Mouse (Mus musculus) liver, adult (tissue): Measurements from ENCODE around the gene Cd1d1.

ENCODE experiments used
- GATA4 ChIP-seq: IDR thresholded peaks from 2 replicates; pipeline ENCODE4 v1.6.1; 2014; ENCODE audit warnings: mild to moderate bottlenecking, low read length; ENCODE audit not compliant: insufficient replicate concordance

Gene Cd1d1

DNA sequence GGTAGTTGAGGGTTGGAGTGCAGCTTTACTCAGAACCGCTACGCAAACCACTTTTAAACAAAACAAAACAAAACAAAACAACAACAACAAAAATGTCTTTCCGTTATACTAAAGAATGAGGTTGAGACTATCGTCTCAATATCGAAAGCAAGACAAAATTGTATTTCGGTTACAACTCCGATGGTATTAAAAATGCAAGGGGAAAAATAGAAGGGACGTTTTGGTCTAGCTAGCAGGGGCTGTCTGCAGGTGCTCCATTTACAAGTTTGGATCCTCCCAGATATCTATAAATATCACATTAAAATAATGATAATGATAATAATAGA is at the start of gene Cd1d1:
Gene Cd1d1, minus strand, starts transcription at position 27 of the 326 bp plus-strand sequence.
- TF ChIP-seq GATA4, result no peak

DNA sequence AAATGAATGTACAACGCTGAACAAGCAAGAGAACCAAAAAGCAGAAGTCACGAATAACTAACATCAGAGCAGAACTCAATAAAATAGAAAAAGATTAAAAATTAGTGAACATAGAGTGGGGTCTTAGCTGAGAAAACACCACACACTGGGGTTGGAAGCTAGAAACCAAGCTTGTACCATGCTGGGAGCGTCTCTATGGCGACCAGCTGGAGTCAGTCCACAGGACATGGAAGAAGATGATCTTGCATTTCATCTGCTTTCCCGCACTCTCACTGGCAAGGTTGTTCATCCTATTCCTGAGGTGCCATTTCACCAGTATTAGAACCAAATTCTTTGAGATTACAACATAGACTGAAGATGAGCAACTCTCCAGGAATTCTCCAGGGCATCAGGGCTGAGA is 48.6 kb upstream of the Cd1d1 start:
- TF ChIP-seq GATA4, result no peak

DNA sequence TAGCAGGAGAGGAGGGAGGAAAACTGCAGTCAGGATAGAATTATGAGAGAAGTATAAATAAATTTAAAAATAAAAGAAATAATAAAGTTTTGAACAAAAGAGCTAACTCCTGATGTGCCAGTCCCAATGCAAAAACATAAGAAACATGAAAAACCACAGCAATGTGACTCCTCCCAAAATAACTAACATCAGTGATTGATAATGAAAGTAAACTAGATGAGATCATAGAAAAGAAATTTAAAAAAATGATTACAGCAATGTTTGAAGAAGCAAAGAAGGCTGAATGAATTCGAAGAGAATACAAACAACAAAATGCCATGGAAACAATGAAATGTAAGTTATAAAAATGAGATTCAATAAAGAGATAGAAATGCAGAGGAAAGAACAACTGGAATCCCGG is 42.5 kb upstream of the Cd1d1 start:
- TF ChIP-seq GATA4, result no peak

DNA sequence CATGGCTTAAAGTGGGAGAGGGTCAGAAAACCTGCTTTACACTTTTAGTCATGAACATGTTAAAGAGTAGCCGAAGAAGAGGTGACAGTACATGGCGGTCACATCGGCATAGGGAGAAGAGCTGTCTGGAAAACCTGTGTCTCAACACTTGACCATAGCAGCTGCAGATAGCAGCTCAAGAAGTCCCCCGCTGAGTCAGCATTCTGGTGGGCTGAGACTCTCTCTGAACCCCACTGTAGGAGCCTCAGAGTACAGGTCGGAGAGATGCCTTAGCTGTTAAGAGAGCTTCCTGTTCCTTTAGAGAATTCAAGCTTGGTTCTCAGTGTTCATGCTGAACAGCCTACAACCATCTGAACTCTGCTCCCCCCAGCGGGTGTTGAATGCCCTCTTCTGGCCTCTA is 39.3 kb upstream of the Cd1d1 start:
- TF ChIP-seq GATA4, result no peak

DNA sequence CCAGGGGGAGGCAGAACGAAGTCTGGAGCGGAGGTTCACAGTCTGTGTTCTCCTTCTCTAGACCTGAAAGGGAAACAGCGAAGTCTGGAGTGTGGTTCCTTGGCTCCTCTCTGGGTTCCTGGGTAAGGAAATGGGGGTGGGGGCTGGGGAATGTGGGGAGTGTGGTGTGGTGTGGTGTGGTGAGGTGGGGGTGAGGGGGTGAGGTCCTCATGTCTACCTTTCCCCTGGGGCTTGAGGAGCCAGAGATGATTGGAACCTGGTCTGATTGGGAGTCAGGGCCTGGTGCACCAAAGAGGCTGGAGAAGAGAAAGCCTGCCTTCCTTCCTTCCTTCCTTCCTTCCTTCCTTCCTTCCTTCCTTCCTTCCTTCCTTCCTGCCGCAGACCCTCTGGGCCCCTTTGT is 34.8 kb upstream of the Cd1d1 start:
- TF ChIP-seq GATA4, result no peak

DNA sequence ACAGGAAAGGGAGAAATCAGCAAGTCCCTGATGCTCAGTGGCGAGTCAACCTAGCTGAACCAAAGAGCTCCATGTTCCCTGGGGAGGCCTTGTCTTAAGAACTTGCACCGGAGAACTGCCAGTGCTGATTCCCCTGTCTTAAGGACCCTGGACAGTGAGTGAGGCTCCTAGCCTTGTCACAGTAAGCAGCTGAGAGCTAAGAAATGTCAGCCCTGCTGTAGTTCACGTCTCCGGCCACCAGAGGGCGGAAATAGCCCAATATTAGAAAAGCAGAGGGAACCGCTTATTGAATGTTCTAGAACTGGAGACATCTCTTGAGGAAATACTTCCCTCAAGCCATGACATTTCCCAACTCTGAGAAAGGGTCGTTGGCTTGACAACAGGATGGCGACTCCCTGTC is 34.1 kb upstream of the Cd1d1 start:
- no peak for TF ChIP-seq GATA4

DNA sequence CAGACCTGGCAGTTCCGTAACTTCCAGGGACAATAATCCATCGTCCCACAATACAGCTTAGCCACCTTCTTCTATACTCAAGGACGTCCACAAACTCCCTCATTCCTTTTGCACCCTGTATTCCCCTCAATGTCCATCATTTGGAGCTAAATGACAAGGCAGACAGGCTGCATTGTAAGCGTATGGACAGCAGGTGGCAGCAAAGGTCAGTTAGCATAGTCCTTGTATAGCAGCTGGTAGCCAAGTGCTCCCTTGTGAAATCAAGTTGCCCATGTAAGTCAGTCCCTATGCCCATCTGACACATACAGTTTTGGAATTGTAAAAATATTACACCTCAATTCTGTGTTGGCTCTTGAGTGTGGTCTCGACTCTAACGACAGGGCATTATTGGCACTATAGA is 31.6 kb upstream of the Cd1d1 start:
- TF ChIP-seq GATA4, result no peak

DNA sequence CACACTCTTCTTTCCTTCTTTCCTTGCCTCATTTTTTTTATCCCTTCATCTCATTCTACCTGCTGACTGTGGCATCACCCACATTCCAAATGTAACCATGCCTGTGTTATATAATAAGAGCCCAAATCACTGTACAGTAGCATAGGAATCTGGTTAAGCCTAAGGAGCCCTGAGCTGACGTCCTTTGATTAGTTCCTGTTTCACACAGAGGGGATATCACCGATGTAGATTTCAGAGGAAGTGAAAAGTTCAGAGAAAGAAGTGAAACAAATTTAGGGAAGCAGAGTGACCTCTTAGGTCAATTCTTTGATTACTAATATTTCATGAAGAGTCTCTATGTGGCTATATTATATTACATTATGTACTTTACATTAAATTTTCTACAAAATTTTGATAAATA is 18.5 kb upstream of the Cd1d1 start:
- TF ChIP-seq GATA4, result no peak

DNA sequence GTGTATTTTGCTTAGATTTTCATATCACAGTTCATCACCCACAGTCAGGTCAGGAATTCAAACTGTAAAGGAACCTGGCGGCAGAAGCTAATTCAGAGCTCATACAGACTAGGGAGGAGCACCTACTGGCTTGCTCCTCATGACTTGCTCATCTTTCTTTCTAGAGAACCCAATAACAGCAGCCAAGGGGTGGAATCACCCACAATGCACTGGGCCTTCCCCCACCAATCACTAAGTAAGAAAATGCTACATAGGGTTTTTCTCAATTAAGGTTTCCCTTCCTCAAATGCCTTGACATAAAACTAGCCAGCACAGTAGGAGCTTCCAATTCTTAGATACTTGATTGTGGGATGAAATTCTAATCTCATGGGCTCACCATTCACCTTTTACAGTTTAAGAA is 17.8 kb upstream of the Cd1d1 start:
- TF ChIP-seq GATA4, result no peak

DNA sequence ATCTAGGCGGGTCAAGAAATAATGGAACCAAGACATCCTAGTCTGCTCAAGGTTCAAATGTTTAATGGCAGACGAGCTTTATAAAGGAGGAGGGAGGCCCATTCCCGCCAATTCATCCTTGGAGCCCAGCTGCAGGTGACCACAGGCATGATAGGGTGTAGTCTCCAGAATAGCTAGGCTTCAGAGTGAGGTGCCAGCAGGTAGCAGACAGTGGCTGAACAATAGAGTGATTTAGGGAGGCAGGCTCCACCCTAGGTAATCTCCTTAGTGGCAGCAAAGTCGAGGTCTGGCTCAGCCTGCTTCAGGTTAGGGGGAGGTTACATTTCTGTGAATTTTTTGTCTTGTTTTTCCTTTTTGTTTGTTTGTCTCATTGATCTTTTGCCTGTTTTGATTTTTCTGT is 16.7 kb upstream of the Cd1d1 start:
- TF ChIP-seq GATA4, result no peak

DNA sequence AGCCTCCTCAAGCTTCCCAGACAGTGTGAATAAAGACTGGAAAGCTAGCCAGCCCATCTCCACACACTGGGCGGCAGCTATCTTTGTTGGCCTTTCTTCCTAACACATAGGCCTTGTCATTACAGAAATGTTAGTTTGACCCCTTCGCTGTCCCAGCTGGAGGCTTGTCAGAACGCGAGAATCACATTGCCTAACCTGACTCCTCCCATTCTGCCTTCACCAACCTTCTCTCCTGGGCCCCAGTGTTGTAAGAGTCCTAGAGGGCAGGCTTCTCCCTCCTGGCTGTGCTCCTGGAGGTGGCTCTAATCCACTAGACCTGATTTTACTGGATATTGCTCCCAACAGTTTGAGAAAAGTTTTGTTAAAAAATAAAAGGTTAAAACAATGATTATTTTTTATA is 1.4 kb upstream of the Cd1d1 start:
- peak; percentile 8; the same call in 1 of the 2 replicates for TF ChIP-seq GATA4

DNA sequence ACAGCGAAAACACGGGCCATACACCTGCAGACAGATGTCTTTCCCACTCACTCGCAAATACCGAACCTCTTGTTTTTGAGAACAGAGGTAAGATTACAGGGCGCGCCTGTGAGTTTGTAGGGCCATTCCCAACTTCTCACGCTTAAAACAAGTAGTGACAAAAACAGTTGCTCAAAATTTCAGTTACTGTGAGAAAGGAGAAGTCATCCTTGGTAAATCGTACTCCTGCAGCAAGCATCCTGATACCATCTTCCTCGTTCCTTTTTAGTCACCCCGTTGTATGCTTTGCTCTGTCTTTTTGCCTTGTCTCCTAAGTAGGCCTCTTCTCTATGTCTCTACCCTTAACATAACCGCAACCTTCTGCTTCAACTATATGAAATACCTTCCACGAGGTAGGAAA is 810 bp upstream of the Cd1d1 start:
- no peak for TF ChIP-seq GATA4

DNA sequence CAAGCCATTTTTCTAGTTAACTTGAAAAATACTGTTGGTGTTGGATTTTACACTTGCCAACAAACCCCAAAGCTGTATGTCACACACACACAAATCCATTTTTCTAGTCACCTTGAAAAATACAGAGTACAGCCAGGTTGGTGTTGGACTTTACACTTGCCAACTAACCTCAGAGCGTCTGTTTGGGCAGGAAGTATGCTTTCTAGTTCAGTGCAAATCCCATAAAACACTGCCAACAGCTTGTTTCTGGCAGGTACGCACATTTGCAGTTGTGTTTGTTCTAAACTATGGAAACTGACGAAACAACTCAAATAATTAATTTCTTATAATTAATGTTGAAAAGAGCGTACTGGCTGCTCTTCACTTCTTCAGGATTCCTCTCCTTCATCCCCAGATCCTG is 3.1 kb downstream of the Cd1d1 start:
- TF ChIP-seq GATA4, result no peak

DNA sequence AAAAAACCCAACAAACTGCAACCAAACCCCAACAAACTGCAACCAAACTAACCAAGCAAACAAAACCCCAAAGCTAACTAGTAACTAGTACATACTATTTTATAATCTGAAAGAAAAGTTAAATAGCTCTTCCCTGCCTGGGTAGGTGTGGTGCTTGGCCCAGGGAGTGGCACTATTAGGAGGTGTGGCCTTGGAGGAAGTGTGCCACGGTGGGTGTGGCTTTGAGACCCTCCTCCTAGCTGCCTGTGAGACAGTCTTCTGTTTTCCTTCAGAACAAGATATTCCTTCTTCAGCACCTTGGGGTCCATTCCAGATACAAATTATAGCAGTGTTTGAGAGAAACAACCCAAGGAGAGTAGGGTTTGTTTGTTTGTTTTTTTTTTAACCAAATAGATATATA is 3.9 kb downstream of the Cd1d1 start:
- no peak for TF ChIP-seq GATA4

DNA sequence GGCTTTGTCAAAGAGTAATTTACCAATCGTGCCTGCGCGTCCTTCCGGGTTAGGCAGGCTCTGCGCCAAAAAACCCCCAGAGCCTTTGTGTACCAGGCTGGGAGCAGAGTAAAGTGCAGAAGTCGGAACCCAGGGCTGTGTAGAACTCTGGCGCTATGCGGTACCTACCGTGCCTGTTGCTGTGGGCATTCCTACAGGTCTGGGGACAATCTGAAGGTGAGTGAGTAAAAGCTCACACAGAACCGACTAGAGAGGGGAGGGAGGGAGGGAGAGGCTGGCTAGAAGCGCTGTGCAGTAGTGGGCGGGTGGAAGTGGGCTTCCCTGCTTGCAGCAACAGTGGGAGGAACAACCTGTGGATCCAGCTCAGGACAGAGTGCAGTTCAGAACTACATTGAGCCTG is 12.8 kb downstream of the Cd1d1 start:
- TF ChIP-seq GATA4, result no peak

DNA sequence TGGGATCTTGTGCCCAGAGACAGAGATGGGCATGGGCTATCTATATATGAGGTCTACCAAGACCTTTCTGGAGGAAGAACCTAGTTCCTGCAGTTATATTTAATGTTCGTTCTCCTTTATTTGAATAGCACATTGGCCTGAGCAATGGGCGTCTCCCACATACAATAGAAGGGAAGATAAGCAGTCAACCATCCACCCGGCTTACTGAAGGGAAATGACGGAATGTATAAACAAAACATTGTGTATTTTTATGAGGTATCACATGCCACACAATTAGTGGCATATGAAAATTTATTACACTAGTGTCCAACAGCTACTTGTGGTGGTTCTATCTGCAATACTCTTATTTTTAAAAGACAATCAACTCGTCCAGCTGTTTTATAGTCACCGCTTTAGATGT is 15.9 kb downstream of the Cd1d1 start:
- TF ChIP-seq GATA4, result no peak

DNA sequence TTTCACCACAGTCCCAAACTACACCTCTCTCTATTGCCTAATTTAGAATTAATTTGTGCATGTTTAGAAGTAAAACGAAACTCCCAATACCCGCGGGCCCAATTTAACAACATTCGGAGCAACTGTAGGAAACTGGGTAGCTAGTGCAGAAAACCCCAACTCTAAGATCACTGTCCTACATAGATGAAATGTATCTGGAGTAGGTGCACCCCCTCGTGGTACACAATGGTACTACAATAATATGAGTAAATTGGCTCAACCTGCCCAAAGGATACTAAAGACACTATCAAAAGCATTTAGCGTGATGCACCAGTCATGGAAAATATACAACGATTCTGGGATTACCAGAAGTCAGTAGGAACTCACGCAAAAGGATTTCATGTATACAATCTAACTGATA is 22.7 kb downstream of the Cd1d1 start:
- TF ChIP-seq GATA4, result no peak

DNA sequence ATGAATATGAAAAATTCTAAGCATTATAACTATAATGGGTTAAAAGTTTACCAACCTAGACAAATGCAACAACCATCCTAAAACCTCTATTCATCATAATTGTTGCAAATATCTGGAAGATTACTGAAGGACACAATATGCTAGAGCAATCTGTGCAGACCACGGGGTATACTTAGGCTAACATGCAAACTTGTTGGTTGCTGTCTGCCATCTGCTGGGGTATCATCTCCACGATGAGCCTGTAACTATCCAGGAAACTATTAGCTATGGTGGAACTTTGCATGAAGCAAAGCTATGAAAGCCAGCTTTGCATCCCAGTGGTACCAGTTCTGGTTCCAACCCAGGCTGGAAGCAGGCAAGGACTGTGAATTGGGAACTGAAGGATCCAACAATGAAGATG is 24.1 kb downstream of the Cd1d1 start:
- TF ChIP-seq GATA4, result no peak

DNA sequence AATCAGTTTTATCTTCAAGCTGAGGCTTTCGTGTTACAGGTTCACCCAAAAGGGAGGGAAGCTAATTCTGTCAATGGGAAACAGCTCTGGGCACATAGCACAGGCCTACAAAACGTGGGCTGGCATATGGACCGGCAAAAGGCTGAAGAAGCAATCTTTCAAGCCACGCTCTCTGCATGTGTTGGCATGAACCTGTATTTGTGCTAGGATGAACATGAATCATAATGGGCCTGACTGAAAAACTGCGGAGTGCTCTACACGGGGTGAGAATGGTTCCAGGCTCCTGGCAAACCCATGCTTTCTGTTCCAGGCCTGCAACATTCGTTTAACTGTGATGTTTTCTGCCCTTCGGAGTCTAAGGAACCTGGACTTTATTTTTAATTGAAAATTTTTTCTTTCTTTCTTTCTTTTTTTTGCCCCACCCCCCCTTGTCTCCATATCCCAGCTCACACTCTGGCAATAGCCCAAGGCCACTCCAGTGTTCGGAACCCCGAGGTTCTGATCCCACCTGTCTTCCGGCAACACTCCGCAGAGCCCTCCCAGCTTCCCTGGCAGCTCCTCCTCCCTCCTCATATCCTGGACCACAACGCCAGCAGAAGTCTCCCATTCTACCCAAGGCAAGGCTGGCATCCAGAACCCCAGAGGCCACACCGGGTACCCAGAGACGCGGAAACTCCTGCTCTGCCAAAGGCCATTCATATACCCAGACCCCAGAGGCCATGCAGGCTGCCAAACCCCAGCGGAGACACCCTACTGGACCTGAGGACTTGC is 36.4 kb downstream of the Cd1d1 start:
- no peak for TF ChIP-seq GATA4

DNA sequence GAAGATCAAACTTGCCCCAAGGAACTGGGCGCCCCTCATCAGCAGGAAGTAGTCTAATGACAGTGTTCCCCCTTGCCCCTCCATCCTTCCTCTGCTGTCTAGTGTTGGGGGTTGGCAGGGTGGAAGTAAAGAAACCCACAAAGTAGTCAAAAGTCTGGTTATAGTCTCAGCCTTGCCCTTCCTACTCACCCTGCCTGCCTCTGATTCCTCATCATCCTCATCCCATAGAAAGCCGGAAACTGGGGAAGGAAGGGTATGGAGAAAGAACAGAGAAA is 37.9 kb downstream of the Cd1d1 start:
- TF ChIP-seq GATA4, result no peak
